Mouse (Mus musculus) forebrain, embryonic 11.5 days (tissue): Measurements from ENCODE around the gene Zfp990. TPM values are rescaled to one million over a fixed set of nuclear protein-coding genes. Genes with fewer than 3 reads are reported as not detected.
"Not testable (repeated sequence)": the region's sequence is repeated elsewhere in the genome, so short reads cannot be mapped to it uniquely, and the experiment has no call there.

Experiments used
- ATAC-seq: fragments of 200-750 bp; cut with Nextera tagmentation; replicated peaks from 2 replicates; pipeline ENCODE4 v1.8.0; 2017; ENCODE audit warnings: moderate TSS enrichment; ENCODE audit not compliant: low FRiP score
- DNase-seq: peaks from one replicate; pipeline ENCODE4 v3.0.0-alpha.2; 2017; ENCODE audit warnings: low spot score
- H3K27ac ChIP-seq: fragments of 300-500 bp; sonication (generic); 2 replicates; pipeline ENCODE4 v1.5.1; 2014; ENCODE audit warnings: low read depth, low read length
- H3K27me3 ChIP-seq: fragments of 300-500 bp; sonication (generic); 2 replicates; pipeline ENCODE4 v1.6.1; 2014; ENCODE audit warnings: mild to moderate bottlenecking, low read length, mixed read lengths; ENCODE audit not compliant: control insufficient read depth, insufficient read depth
- H3K36me3 ChIP-seq: fragments of 300-500 bp; sonication (generic); 2 replicates; pipeline ENCODE4 v1.6.1; 2014; ENCODE audit warnings: mild to moderate bottlenecking, low read length, moderate library complexity, mixed read lengths; ENCODE audit not compliant: control insufficient read depth, insufficient read depth
- H3K4me1 ChIP-seq: fragments of 300-500 bp; sonication (generic); replicated peaks from 2 replicates; pipeline ENCODE4 v1.6.1; 2014; ENCODE audit warnings: low read length, mixed read lengths; ENCODE audit not compliant: control insufficient read depth, insufficient read depth
- H3K4me2 ChIP-seq: fragments of 300-500 bp; sonication (generic); 2 replicates; pipeline ENCODE4 v1.6.1; 2014; ENCODE audit warnings: low read depth, mild to moderate bottlenecking, low read length, moderate library complexity, mixed read lengths; ENCODE audit not compliant: severe bottlenecking
- H3K4me3 ChIP-seq: fragments of 300-500 bp; sonication (generic); 2 replicates; pipeline ENCODE4 v1.5.1; 2014; ENCODE audit warnings: low read depth, low read length
- H3K9ac ChIP-seq: fragments of 300-500 bp; sonication (generic); 2 replicates; pipeline ENCODE4 v1.6.1; 2014; ENCODE audit warnings: low read length
- H3K9me3 ChIP-seq: fragments of 300-500 bp; sonication (generic); 2 replicates; pipeline ENCODE4 v1.6.1; 2016; ENCODE audit warnings: low read length, mixed read lengths; ENCODE audit not compliant: control insufficient read depth
- WGBS: fragments of 180-500 bp; shearing (Covaris S2); extraction: QIAGEN DNeasy Blood & Tissue Kit; methylation state at CpG from one replicate; pipeline ENCODE4 v1.1.7; 2014; 5-methylcytosine and 5-hydroxymethylcytosine counted together
- polyA plus RNA-seq: library from polyadenylated mRNA; unstranded; fragments of >200 nt; fragmentation: Nextera tagmentation; extraction: Ambion mirVana; gene quantifications from 2 replicates; pipeline ENCODE4 v1.2.1, GENCODE M21; 2014

The Zfp990 gene
- not detected in 2 replicates for polyA plus RNA-seq

DNA sequence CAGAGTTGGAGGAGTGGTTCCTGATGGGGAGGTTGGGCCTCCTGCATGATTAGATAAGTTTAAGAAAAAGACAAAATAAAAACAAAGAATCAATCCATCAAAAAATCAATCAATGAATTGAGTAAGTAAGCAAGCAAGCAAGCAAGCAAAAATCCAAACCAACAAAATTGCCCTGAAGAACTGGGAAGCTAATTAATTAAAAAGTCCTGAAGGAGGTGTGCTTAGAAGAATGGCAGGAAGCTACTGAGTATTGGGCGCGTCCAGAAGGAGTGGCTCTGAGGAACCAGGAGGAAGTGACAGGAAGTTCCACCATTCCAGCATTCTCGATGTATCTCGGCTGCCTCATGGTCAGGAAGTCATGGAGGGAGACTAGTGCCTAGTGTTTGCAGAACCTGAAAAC, at the start of gene Zfp990:
Gene Zfp990 (plus strand): TSS at position 301 of the 400 bp plus-strand sequence.
- not testable (repeated sequence) for H3K4me2 ChIP-seq, DNase-seq, H3K9ac ChIP-seq, H3K36me3 ChIP-seq, ATAC-seq, H3K9me3 ChIP-seq, H3K27me3 ChIP-seq, H3K4me1 ChIP-seq, H3K27ac ChIP-seq, H3K4me3 ChIP-seq
- 100% methylated on average over 3 of the region's 4 CpGs for WGBS

DNA sequence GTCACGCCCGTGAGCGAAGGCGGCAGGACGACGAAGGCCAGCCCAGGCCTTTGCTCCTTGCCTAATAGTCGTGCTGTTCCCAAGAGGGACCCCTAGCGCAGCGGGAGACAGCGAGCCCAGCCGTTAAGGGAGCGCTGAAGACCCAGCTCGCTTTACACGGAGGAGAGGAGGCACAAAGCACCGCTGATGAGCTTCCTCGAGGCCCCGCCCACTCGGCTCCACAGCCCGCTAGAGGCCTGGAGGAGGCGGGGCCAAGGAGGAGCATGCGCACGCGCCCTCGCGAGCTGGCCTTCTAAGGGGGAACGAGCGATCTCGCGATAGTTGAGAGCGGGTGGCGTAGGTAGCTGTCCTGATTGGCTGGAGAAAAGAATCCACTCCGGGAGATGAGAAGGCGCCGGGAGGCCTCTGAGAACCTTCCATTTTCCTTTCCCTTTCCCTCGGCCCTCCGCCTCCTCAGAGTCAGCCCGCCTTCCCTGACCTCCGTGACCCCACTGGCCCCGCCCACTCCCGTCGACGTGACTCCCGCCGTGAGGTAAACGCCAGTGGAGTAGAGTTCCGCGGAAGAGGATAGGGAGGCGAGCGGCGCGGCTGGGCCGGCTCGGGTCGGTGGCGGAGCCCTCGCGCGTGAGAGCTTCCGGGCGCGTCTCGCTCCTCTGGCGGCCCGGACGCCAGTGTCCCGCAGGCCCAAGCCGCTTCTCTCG, 46.9 kb upstream of the Zfp990 start:
- ATAC-seq, result 0 out of 2 replicates have a peak, but pooled peaks have one; percentile 65
- not testable (repeated sequence) for H3K27ac ChIP-seq, H3K36me3 ChIP-seq, H3K9ac ChIP-seq, H3K4me1 ChIP-seq, H3K9me3 ChIP-seq, H3K27me3 ChIP-seq
- DNase-seq, result peak; percentile 64
- Histone ChIP-seq H3K4me3 (peak overlapping the region; percentile 25), H3K4me2 (peak overlapping the region; percentile 39)
- WGBS, result 17% methylated on average over 65 of the region's 68 CpGs

DNA sequence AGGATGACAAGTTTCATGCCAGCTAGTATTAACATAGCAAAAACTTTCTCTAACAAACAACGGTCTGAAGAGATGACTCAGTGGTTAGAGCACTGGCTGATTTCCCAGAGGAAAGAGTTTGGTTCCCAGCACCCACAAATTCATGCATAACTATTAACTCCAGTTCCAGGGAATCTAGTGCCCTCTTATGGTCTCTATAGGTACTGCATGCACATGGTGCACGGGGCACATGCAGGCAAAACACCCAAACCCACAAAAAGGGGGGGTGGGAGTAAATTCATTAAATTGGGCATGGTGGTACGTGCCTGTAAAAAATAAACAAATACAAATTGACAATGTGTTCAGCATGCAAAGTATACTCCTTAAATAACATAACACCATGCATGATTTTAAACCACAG, 32.4 kb upstream of the Zfp990 start:
- no peaks in the 10 kb centered on the region for H3K36me3 ChIP-seq
- H3K4me1 ChIP-seq, result no peaks in the 10 kb centered on the region
- no peak overlapping the region for H3K4me2 ChIP-seq
- no peak overlapping the region for H3K27ac ChIP-seq
- ATAC-seq (no peak), DNase-seq (no peak)
- H3K27me3 ChIP-seq, result no peaks in the 10 kb centered on the region
- peaks cover 10% of the 10 kb centered on the region; the same call in 1 of the 2 replicates for H3K9me3 ChIP-seq
- no peak overlapping the region for H3K9ac ChIP-seq
- 75% methylated on average over 3 of the region's 3 CpGs for WGBS
- no peak overlapping the region for H3K4me3 ChIP-seq

DNA sequence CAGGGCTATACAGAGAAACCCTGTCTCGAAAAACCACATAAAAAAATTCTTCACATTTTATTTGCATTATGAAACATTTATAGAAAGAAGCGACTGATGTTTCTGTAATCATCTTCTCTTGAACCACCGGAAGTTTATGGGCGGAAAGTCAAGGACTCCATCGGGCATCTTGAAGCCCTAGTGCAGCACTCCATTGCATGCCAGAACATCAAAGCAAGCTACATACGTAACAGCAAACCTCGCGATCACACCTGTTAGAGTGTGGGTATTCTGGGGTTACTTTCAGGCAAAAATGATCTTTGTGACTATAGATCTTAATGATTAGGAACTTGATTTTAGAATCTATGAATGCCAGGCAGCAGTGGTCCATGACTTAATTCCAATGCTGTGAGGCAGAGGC, 29.9 kb upstream of the Zfp990 start:
- DNase-seq, ATAC-seq, H3K4me1 ChIP-seq, H3K36me3 ChIP-seq, H3K27ac ChIP-seq, H3K4me3 ChIP-seq, H3K9ac ChIP-seq, H3K27me3 ChIP-seq, H3K4me2 ChIP-seq: not testable (repeated sequence)
- H3K9me3 ChIP-seq, result peaks cover 10% of the 10 kb centered on the region; the same call in 1 of the 2 replicates
- 90% methylated on average over 8 of the region's 8 CpGs for WGBS

DNA sequence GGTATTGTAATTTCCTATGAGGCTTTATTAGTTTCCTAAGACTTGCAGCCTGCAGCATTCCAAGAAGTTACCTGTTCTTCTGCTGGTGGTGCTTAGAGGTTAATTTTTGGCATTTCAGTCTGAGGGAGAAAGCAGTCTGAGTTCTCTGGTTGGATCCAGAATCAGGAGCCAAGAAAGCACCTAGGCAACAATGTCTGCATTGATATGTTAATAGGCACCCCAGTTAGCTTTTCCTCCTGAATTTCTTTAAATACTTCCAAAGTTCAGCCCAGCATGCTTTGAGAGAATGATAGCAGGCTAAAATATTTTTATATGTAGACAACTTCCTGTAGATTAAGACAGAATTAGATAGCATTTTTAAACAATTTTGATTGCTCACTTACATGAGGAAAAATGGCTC, 21.2 kb upstream of the Zfp990 start:
- no peak overlapping the region for H3K27ac ChIP-seq
- no peak overlapping the region for H3K9ac ChIP-seq
- no peaks in the 10 kb centered on the region for H3K9me3 ChIP-seq
- H3K4me3 ChIP-seq, result no peak overlapping the region
- no peak overlapping the region for H3K4me2 ChIP-seq
- no peaks in the 10 kb centered on the region for H3K27me3 ChIP-seq
- no peaks in the 10 kb centered on the region for H3K4me1 ChIP-seq
- DNase-seq (no peak), ATAC-seq (no peak)
- no peaks in the 10 kb centered on the region for H3K36me3 ChIP-seq

DNA sequence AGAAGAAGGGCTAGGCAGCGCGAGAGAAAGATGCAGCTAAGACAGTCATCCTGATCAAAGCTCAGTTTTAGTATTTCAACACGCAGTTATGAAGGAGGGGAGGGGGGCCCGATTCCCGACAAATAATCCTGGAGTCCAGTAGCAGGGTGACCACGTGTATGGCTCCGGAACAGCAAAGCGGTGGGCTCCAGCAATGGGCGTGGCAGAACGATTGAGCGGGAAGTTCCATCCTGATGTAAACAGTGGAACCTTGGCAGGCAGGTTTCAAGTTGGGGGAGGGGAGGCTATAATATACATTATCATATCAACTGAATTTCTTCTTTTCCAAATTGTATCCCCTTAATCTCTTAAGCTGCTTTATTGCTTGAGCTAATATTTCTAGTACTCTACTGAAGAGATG, 18.4 kb upstream of the Zfp990 start:
- 83% methylated on average over 11 of the region's 11 CpGs for WGBS
- no peaks in the 10 kb centered on the region for H3K36me3 ChIP-seq
- no peaks in the 10 kb centered on the region for H3K27me3 ChIP-seq
- H3K4me3 ChIP-seq, result no peak overlapping the region
- no peak overlapping the region for H3K4me2 ChIP-seq
- ATAC-seq (no peak), DNase-seq (no peak)
- no peaks in the 10 kb centered on the region for H3K9me3 ChIP-seq
- H3K27ac ChIP-seq, result no peak overlapping the region
- no peaks in the 10 kb centered on the region for H3K4me1 ChIP-seq
- H3K9ac ChIP-seq, result no peak overlapping the region

DNA sequence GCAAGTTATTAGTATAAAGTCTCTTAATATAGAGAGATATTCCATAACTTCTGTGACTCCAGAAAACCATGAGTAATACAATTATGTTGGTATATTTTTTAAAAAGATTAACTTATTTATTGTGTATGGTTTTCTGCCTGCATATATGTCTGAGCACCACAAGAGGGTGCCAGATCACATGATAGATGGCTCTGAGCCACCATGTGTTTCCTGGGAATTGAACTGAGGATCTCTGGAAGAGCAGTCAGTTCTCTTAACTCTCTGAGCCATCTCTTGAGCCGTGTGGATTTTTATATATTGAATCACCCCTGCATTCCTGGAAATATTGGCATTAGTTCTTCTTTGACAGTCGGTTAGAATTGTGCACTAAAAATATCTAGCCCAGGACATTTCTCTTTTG, 17.2 kb upstream of the Zfp990 start:
- H3K27me3 ChIP-seq, H3K27ac ChIP-seq, H3K9me3 ChIP-seq, H3K36me3 ChIP-seq, H3K9ac ChIP-seq, H3K4me3 ChIP-seq, H3K4me1 ChIP-seq, DNase-seq, H3K4me2 ChIP-seq, ATAC-seq: not testable (repeated sequence)
- WGBS, result 70% methylated on average over 2 of the region's 2 CpGs

DNA sequence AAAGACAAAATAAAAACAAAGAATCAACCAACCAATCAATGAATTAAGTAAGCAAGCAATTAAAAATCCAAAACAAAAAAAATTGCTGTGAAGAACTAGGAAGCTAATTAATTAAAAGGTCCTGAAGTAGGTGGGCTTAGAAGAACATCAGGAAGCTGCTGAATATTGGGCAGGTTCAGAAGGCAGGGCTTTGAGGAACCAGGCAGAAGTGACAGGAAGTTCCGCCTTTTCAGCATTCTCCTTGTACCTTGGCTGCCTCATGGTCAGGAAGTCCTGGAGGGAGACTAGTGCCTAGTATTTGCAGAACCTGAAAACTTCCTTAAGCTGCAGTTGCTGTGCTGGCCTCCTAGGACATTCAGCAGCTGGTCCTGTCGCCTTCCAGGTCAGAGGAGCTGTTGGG, 4.1 kb downstream of the Zfp990 start:
- not testable (repeated sequence) for H3K9me3 ChIP-seq, H3K36me3 ChIP-seq, H3K4me3 ChIP-seq, H3K4me1 ChIP-seq, H3K9ac ChIP-seq, H3K4me2 ChIP-seq, H3K27me3 ChIP-seq, ATAC-seq, H3K27ac ChIP-seq, DNase-seq
- 90% methylated on average over 1 of the region's 2 CpGs for WGBS
